Mouse (Mus musculus): ENCODE measurements around the gene Lmbr1l. TPM values are rescaled to one million over a fixed set of nuclear protein-coding genes. Genes with fewer than 3 reads are reported as not detected.

The Lmbr1l gene
- polyA plus RNA-seq, 1 experiment, result 56.0 TPM

- 63% methylated on average over 1 of the region's 1 CpGs for WGBS
- TF ChIP-seq CTCF (IDR thresholded peaks at IDR 0.05; ENCODE audit: insufficient read depth, low read length), result no peak
- no peak for TF ChIP-seq POLR2A (IDR thresholded peaks at IDR 0.05; ENCODE audit: borderline replicate concordance, extremely low read depth, low read depth, low read length)
Observed at GRCm38 (mm10) chr15:98901530-98901929, 16.5 kb downstream of the Lmbr1l start.

GRCm38 (mm10) chr15:98897928-98898800 is 19.9 kb downstream of the Lmbr1l start, which contains the start of gene Dhh:
TSS of gene Dhh (minus strand) at chr15:98898540.
- WGBS, result 3% methylated on average over 41 of the region's 41 CpGs
- TF ChIP-seq CTCF (IDR thresholded peaks at IDR 0.05; ENCODE audit: insufficient read depth, low read length) (no peak), POLR2A (IDR thresholded peaks at IDR 0.05; ENCODE audit: borderline replicate concordance, extremely low read depth, low read depth, low read length) (no peak)
- Histone ChIP-seq H3K4me3 (replicated peaks; ENCODE audit: extremely low read depth, low read depth, low read length) (peak within 1 kb of the TSS; percentile 2), H3K4me1 (ENCODE audit: control insufficient read depth, insufficient read depth, low read length) (peaks cover 21% of the 10 kb centered on the region)
- DNase-seq, result no peak

More at GRCm38 (mm10) chr15:98901530-98901929, 16.5 kb downstream of the Lmbr1l start:
- Histone ChIP-seq H3K4me1 (ENCODE audit: control insufficient read depth, insufficient read depth, low read length) (peaks cover 8% of the 10 kb centered on the region; the same call in 1 of the 2 replicates), H3K4me3 (replicated peaks; ENCODE audit: extremely low read depth, low read depth, low read length) (no peak overlapping the region)
- no peak for DNase-seq

DNA sequence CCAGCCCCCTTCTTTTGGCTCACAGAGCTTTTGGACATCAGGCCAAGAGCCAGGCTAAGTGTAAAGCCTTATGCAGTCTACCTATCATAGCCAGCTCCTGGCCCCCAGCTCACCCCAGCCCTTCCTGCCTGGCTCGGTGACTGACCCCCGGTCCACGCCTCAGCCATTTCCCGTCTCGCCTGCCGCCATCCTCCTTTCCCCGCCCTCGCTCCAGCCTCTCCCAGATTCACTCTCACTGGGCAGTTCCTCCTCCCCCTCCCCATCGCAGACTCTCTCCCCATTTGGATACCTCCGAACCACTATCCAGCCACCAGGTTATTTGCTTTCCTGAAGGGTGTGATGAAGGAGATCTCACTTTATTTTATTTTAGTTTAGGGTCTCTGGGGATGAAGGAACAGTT is 20.5 kb downstream of the Lmbr1l start:
- H3K4me1 ChIP-seq (ENCODE audit: control insufficient read depth, insufficient read depth, low read length), result peaks cover 21% of the 10 kb centered on the region
- WGBS, result 10% methylated on average over 10 of the region's 10 CpGs
- no peak for TF ChIP-seq POLR2A (IDR thresholded peaks at IDR 0.05; ENCODE audit: borderline replicate concordance, extremely low read depth, low read depth, low read length)
- no peak for TF ChIP-seq CTCF (IDR thresholded peaks at IDR 0.05; ENCODE audit: insufficient read depth, low read length)
- DNase-seq, result peak; percentile 24
- H3K4me3 ChIP-seq (replicated peaks; ENCODE audit: extremely low read depth, low read depth, low read length), result no peak overlapping the region

DNA sequence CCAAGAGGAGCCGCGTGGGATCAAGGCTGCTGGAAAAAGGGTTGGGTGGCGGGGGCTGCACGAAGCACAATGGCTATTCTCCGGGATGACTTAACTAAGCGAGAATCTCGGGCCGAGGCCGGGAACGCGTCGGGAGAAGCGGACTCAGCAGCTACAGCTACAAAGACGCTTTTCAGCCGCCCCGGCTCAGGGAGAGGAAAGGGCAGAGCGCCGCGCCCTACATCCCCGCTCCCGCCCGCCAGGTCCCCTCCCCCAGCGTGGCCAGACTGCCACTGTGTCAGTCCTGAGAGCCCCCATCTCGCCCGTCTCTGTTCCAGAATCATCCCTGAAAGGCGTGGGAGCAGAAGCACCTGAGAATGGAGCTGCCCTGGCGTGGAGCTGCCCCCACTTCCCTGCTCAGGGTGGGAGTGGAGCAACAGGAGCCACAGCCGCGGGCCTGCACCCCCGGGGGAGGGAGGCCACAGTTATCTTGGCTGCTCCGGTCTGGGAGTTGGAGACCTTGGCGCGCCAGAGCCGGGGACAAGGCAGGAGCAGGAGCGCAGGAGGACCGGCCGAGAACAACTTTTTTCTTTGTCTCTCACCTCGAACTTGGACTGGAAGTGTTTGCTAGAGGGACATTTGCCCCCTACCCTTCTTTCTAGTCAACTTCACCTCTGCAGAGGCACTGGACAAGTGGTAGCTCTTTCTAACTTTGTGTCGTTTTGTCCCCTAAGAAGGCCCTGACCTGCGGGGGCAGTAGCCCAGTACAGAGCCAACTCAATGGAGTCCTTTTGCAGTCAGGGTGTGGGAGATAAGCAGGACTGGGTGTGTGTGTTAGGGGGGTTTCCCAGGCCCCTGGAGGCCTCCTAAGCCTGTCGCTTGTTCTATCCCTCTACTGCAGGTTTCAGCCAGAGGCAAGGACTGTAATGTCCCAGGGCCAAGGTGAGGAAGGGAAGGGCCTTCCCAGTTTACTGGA is 22.1 kb downstream of the Lmbr1l start:
- no peak for TF ChIP-seq POLR2A (IDR thresholded peaks at IDR 0.05; ENCODE audit: borderline replicate concordance, extremely low read depth, low read depth, low read length)
- no peak for TF ChIP-seq CTCF (IDR thresholded peaks at IDR 0.05; ENCODE audit: insufficient read depth, low read length)

DNA sequence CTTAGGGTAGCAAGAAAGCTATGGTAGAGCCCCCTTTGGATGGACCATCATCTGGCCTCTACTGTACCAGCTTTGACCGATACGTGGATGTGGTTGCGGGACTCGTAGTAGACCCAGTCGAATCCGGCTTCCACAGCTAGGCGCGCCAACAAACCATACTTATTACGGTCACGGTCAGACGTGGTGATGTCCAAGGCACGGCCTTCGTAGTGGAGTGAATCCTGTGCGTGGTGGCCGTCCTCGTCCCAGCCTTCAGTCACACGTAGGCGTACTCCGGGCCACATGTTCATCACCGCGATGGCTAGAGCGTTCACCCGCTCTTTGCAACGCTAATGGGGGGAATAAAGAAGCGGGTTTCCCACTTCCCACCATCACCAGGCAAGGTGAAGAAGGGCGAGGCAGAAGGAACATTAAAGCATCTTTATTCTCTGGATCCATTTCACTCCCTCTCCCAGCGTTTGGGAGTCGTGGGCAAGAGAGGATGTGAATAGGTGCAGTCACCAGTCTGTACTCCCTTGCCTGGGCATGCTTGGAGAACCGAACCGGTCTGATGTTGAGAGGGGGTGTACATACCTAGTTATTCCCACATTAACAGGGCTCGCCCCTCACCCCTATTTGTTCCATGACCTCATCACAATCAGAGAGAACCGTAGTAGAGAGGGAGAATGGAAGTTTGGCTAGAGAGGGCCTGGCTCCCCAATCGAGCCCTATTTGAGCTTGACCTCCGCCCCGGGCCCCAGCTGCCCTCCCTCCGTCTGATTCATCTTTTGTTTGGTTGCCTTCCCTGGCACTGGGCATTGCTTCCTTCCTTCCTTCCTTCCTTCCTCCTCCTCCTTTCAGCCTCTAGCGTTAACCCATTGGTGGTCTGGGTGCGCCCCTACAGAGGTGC is 23.0 kb downstream of the Lmbr1l start:
- 19% methylated on average over 38 of the region's 38 CpGs for WGBS
- TF ChIP-seq CTCF (IDR thresholded peaks at IDR 0.05; ENCODE audit: insufficient read depth, low read length) (no peak), POLR2A (IDR thresholded peaks at IDR 0.05; ENCODE audit: borderline replicate concordance, extremely low read depth, low read depth, low read length) (no peak)
- no peak for DNase-seq
- Histone ChIP-seq H3K4me3 (replicated peaks; ENCODE audit: extremely low read depth, low read depth, low read length) (peak overlapping the region; percentile 51), H3K4me1 (ENCODE audit: control insufficient read depth, insufficient read depth, low read length) (peaks cover 21% of the 10 kb centered on the region)

More for the DNA sequence above, 22.1 kb downstream of the Lmbr1l start:
- Histone ChIP-seq H3K4me1 (ENCODE audit: control insufficient read depth, insufficient read depth, low read length) (peaks cover 21% of the 10 kb centered on the region), H3K4me3 (replicated peaks; ENCODE audit: extremely low read depth, low read depth, low read length) (peak overlapping the region; percentile 66)
- peak; percentile 40 for DNase-seq
- WGBS, result 8% methylated on average over 41 of the region's 41 CpGs

GRCm38 (mm10) chr15:98893940-98894745 is 23.9 kb downstream of the Lmbr1l start, which contains the start of gene Rhebl1:
TSS of gene Rhebl1 (minus strand) at chr15:98894540.
- TF ChIP-seq CTCF (IDR thresholded peaks at IDR 0.05; ENCODE audit: insufficient read depth, low read length) (no peak), POLR2A (IDR thresholded peaks at IDR 0.05; ENCODE audit: borderline replicate concordance, extremely low read depth, low read depth, low read length) (peak; percentile 29; the same call in 1 of the 2 replicates)
- peaks cover 21% of the 10 kb centered on the region for H3K4me1 ChIP-seq (ENCODE audit: control insufficient read depth, insufficient read depth, low read length)
- under 1% methylated on average over 77 of the region's 77 CpGs for WGBS
- DNase-seq, result peak; percentile 52
- peak within 1 kb of the TSS; percentile 61 for H3K4me3 ChIP-seq (replicated peaks; ENCODE audit: extremely low read depth, low read depth, low read length)

GRCm38 (mm10) chr15:98893036-98893435 is 25.0 kb downstream of the Lmbr1l start:
- TF ChIP-seq POLR2A (IDR thresholded peaks at IDR 0.05; ENCODE audit: borderline replicate concordance, extremely low read depth, low read depth, low read length), result no peak
- TF ChIP-seq CTCF (IDR thresholded peaks at IDR 0.05; ENCODE audit: insufficient read depth, low read length), result no peak
- WGBS, result 80% methylated on average over 4 of the region's 4 CpGs
- DNase-seq, result no peak
- Histone ChIP-seq H3K4me3 (replicated peaks; ENCODE audit: extremely low read depth, low read depth, low read length) (no peak overlapping the region), H3K4me1 (ENCODE audit: control insufficient read depth, insufficient read depth, low read length) (peaks cover 18% of the 10 kb centered on the region)

Data from lung, adult 2 months (tissue).